Mouse (Mus musculus) liver, postnatal 0 days (tissue): Measurements from ENCODE around the gene Smim27. TPM values are rescaled to one million over a fixed set of nuclear protein-coding genes. Genes with fewer than 3 reads are reported as not detected.

ENCODE experiments used
- ATAC-seq: fragments of 200-750 bp; cut with Nextera tagmentation; 2 replicates; pipeline ENCODE4 v1.8.0; 2017; ENCODE audit warnings: mild to moderate bottlenecking, moderate library complexity
- DNase-seq: peaks from one replicate; pipeline ENCODE4 v3.0.0-alpha.2; 2016
- H3K27ac ChIP-seq: fragments of 300-500 bp; sonication (generic); 2 replicates; pipeline ENCODE4 v1.5.1; 2014; ENCODE audit warnings: antibody characterized with exemption, moderate library complexity, mild to moderate bottlenecking, low read depth
- H3K27me3 ChIP-seq: fragments of 300-500 bp; sonication (generic); 2 replicates; pipeline ENCODE4 v1.6.1; 2014; ENCODE audit warnings: low read length, control low read depth, mixed read lengths; ENCODE audit not compliant: insufficient read depth
- H3K36me3 ChIP-seq: fragments of 300-500 bp; sonication (generic); replicated peaks from 2 replicates; pipeline ENCODE4 v1.6.1; 2014; ENCODE audit warnings: mild to moderate bottlenecking, control low read depth, low read length, moderate library complexity, mixed read lengths; ENCODE audit not compliant: insufficient read depth
- H3K4me1 ChIP-seq: fragments of 300-500 bp; sonication (generic); 2 replicates; pipeline ENCODE4 v1.6.1; 2014; ENCODE audit warnings: antibody characterized with exemption, mild to moderate bottlenecking, control low read depth; ENCODE audit not compliant: insufficient read depth
- H3K4me2 ChIP-seq: fragments of 300-500 bp; sonication (generic); 2 replicates; pipeline ENCODE4 v1.6.1; 2014; ENCODE audit warnings: low read depth, mild to moderate bottlenecking, low read length, moderate library complexity, mixed read lengths
- H3K4me3 ChIP-seq: fragments of 300-500 bp; sonication (generic); 2 replicates; pipeline ENCODE4 v1.5.1; 2014; ENCODE audit warnings: low read depth, low read length
- H3K9ac ChIP-seq: fragments of 300-500 bp; sonication (generic); replicated peaks from 2 replicates; pipeline ENCODE4 v1.6.1; 2014; ENCODE audit warnings: mild to moderate bottlenecking, moderate library complexity
- H3K9me3 ChIP-seq: fragments of 300-500 bp; sonication (generic); 2 replicates; pipeline ENCODE4 v1.6.1; 2016; ENCODE audit warnings: mild to moderate bottlenecking, control low read depth, low read length, mixed read lengths
- CTCF ChIP-seq: sonication (generic); IDR thresholded peaks from 2 replicates; pipeline ENCODE4 v1.5.1; 2016; ENCODE audit warnings: antibody characterized with exemption, low read depth
- EP300 ChIP-seq: IDR thresholded peaks from 2 replicates; pipeline ENCODE4 v1.6.1; 2016; ENCODE audit warnings: antibody characterized with exemption, low read depth, mild to moderate bottlenecking
- WGBS: fragments of 180-500 bp; shearing (Covaris S2); extraction: QIAGEN DNeasy Blood & Tissue Kit; methylation state at CpG from one replicate; pipeline ENCODE4 v1.1.7; 2014; ENCODE audit not compliant: insufficient replicate concordance; 5-methylcytosine and 5-hydroxymethylcytosine counted together
- polyA plus RNA-seq: library from polyadenylated mRNA; unstranded; fragments of >200 nt; fragmentation: Nextera tagmentation; extraction: Ambion mirVana; gene quantifications from 2 replicates; pipeline ENCODE4 v1.2.1, GENCODE M21; 2015

The Smim27 gene
- polyA plus RNA-seq, 1 experiment from 2014 or later: 35.8 TPM

GRCm38 (mm10) chr4:40313026-40313425, 43.6 kb downstream of the Smim27 start:
- Histone ChIP-seq H3K9ac (no peak overlapping the region), H3K4me1 (peaks cover 2% of the 10 kb centered on the region; the same call in 1 of the 2 replicates), H3K9me3 (no peaks in the 10 kb centered on the region), H3K27me3 (no peaks in the 10 kb centered on the region), H3K4me2 (no peak overlapping the region), H3K27ac (no peak overlapping the region), H3K36me3 (no peaks in the 10 kb centered on the region), H3K4me3 (no peak overlapping the region)
- peak; percentile 27 for DNase-seq
- peak; percentile 54; the same call in 1 of the 2 replicates for ATAC-seq
- TF ChIP-seq EP300 (no peak), CTCF (no peak)
- 45% methylated on average over 6 of the region's 6 CpGs for WGBS

- H3K4me2 ChIP-seq: no peak overlapping the region
These were observed 48.0 kb downstream of the Smim27 start for GRCm38 (mm10) chr4:40317404-40317803.

More at GRCm38 (mm10) chr4:40317404-40317803, 48.0 kb downstream of the Smim27 start:
- Histone ChIP-seq H3K4me1 (peaks cover 2% of the 10 kb centered on the region; the same call in 1 of the 2 replicates), H3K27me3 (no peaks in the 10 kb centered on the region), H3K9me3 (no peaks in the 10 kb centered on the region), H3K9ac (no peak overlapping the region), H3K27ac (no peak overlapping the region), H3K4me3 (no peak overlapping the region), H3K36me3 (no peaks in the 10 kb centered on the region)
- WGBS: 64% methylated on average over 3 of the region's 3 CpGs
- ATAC-seq: no peak
- TF ChIP-seq EP300 (no peak), CTCF (no peak)
- no peak for DNase-seq

Other genes with a start within 250 kb of the Smim27 start
- 40.1 and 41.1 TPM in 2 replicates for gene Aco1, start 126.5 kb upstream of the Smim27 start, polyA plus RNA-seq
- 8.2 and 9.3 TPM in 2 replicates for gene Ddx58, start 29.8 kb upstream of the Smim27 start, polyA plus RNA-seq
- 10.4 and 12.0 TPM in 2 replicates for gene Topors, start 271 bp downstream of the Smim27 start, polyA plus RNA-seq
- gene Ndufb6, start 9.8 kb downstream of the Smim27 start, polyA plus RNA-seq: 294 and 307 TPM in 2 replicates
- 0.07 TPM in 2 replicates for gene Tmem215, start 202.6 kb downstream of the Smim27 start, polyA plus RNA-seq